Mouse (Mus musculus) liver, embryonic 14.5 days (tissue): ENCODE measurements at regions not wholly inside any gene's neighbourhood (a gene's known extent, or its start where the extent isn't known, plus 50 kb on each side); places are given as distances from the start of the nearest gene placed in this dataset.

Source experiments
- CTCF ChIP-seq: IDR thresholded peaks from 2 replicates; pipeline ENCODE4 v1.5.1; 2016; ENCODE audit warnings: antibody characterized with exemption, low read depth, control low read depth
- EP300 ChIP-seq: IDR thresholded peaks from 2 replicates; pipeline ENCODE4 v1.6.1; 2016; ENCODE audit warnings: antibody characterized with exemption, low read depth

GRCm38 (mm10) chr16:46679787-46680186 lies 181.5 kb upstream of the Nectin3 start:
- no peak for TF ChIP-seq CTCF
- no peak for TF ChIP-seq EP300
